Mouse (Mus musculus): Measurements from ENCODE around the gene Cmbl. TPM values are rescaled to one million over a fixed set of nuclear protein-coding genes. Genes with fewer than 3 reads are reported as not detected.

Cmbl gene
- polyA plus RNA-seq, 1 experiment from 2014 or later = 14.3 TPM

GRCm38 (mm10) chr15:31614666-31615065, 49.5 kb downstream of the Cmbl start:
- no peaks in the 10 kb centered on the region for H3K9me3 ChIP-seq
- H3K4me2 ChIP-seq = no peak overlapping the region
- H3K27ac ChIP-seq = no peak overlapping the region
- no peaks in the 10 kb centered on the region for H3K4me1 ChIP-seq
- no peak for ATAC-seq (replicated peaks)
- WGBS = 92% methylated on average over 2 of the region's 2 CpGs
- no peak overlapping the region for H3K9ac ChIP-seq
- no peaks in the 10 kb centered on the region for H3K27me3 ChIP-seq (replicated peaks)
- no peak overlapping the region for H3K4me3 ChIP-seq
- peaks cover 18% of the 10 kb centered on the region; the same call in 1 of the 2 replicates for H3K36me3 ChIP-seq (replicated peaks)

- 93% methylated on average over 9 of the region's 9 CpGs for WGBS
- Histone ChIP-seq H3K27me3 (replicated peaks) (no peaks in the 10 kb centered on the region), H3K4me1 (no peaks in the 10 kb centered on the region), H3K9me3 (no peaks in the 10 kb centered on the region), H3K27ac (no peak overlapping the region), H3K4me3 (no peak overlapping the region), H3K4me2 (no peak overlapping the region), H3K36me3 (replicated peaks) (peaks cover 18% of the 10 kb centered on the region; the same call in 1 of the 2 replicates), H3K9ac (no peak overlapping the region)
- no peak for ATAC-seq (replicated peaks)
Measured at GRCm38 (mm10) chr15:31617261-31617660, 52.1 kb downstream of the Cmbl start.

- Histone ChIP-seq H3K36me3 (replicated peaks) (peaks cover 18% of the 10 kb centered on the region; the same call in 1 of the 2 replicates), H3K27ac (no peak overlapping the region), H3K9me3 (no peaks in the 10 kb centered on the region), H3K27me3 (replicated peaks) (no peaks in the 10 kb centered on the region), H3K4me3 (no peak overlapping the region), H3K4me2 (no peak overlapping the region), H3K4me1 (no peaks in the 10 kb centered on the region), H3K9ac (no peak overlapping the region)
- 94% methylated on average over 8 of the region's 8 CpGs for WGBS
- ATAC-seq (replicated peaks) = no peak; the same call in 1 of the 2 replicates
Measured at GRCm38 (mm10) chr15:31619521-31619920, 54.3 kb downstream of the Cmbl start.

- no peaks in the 10 kb centered on the region for H3K27me3 ChIP-seq (replicated peaks)
- 0 out of 2 replicates have a peak overlapping the region, but pooled peaks have one; percentile 15 for H3K27ac ChIP-seq
- ATAC-seq (replicated peaks) = no peak
- peaks cover 7% of the 10 kb centered on the region; the same call in 1 of the 2 replicates for H3K4me1 ChIP-seq
- no peak overlapping the region for H3K9ac ChIP-seq
- no peak overlapping the region for H3K4me2 ChIP-seq
- 50% methylated on average over 12 of the region's 12 CpGs for WGBS
- H3K4me3 ChIP-seq = no peak overlapping the region
- H3K9me3 ChIP-seq = no peaks in the 10 kb centered on the region
- no peaks in the 10 kb centered on the region for H3K36me3 ChIP-seq (replicated peaks)
Measured at GRCm38 (mm10) chr15:31627277-31628154, 62.3 kb downstream of the Cmbl start.

- Histone ChIP-seq H3K4me2 (no peak overlapping the region), H3K27me3 (replicated peaks) (no peaks in the 10 kb centered on the region), H3K9ac (no peak overlapping the region), H3K4me3 (no peak overlapping the region), H3K9me3 (no peaks in the 10 kb centered on the region), H3K27ac (no peak overlapping the region), H3K36me3 (replicated peaks) (no peaks in the 10 kb centered on the region), H3K4me1 (peaks cover 7% of the 10 kb centered on the region; the same call in 1 of the 2 replicates)
- no peak for ATAC-seq (replicated peaks)
- WGBS = 69% methylated on average over 10 of the region's 10 CpGs
Measured at GRCm38 (mm10) chr15:31628180-31628579, 63.0 kb downstream of the Cmbl start.

GRCm38 (mm10) chr15:31629556-31629955, 64.4 kb downstream of the Cmbl start:
- H3K4me1 ChIP-seq = peaks cover 7% of the 10 kb centered on the region; the same call in 1 of the 2 replicates
- no peaks in the 10 kb centered on the region for H3K27me3 ChIP-seq (replicated peaks)
- no peak for ATAC-seq (replicated peaks)
- H3K4me3 ChIP-seq = no peak overlapping the region
- H3K4me2 ChIP-seq = no peak overlapping the region
- 93% methylated on average over 3 of the region's 3 CpGs for WGBS
- H3K9ac ChIP-seq = no peak overlapping the region
- H3K36me3 ChIP-seq (replicated peaks) = no peaks in the 10 kb centered on the region
- no peak overlapping the region for H3K27ac ChIP-seq
- H3K9me3 ChIP-seq = no peaks in the 10 kb centered on the region

- no peak overlapping the region for H3K4me2 ChIP-seq
- H3K9ac ChIP-seq = no peak overlapping the region
- H3K36me3 ChIP-seq (replicated peaks) = no peaks in the 10 kb centered on the region
- H3K4me1 ChIP-seq = peaks cover 7% of the 10 kb centered on the region; the same call in 1 of the 2 replicates
- no peaks in the 10 kb centered on the region for H3K9me3 ChIP-seq
- no peak overlapping the region for H3K4me3 ChIP-seq
- WGBS = 67% methylated on average over 12 of the region's 12 CpGs
- H3K27me3 ChIP-seq (replicated peaks) = no peaks in the 10 kb centered on the region
- no peak overlapping the region for H3K27ac ChIP-seq
- peak; percentile 31; the same call in 1 of the 2 replicates for ATAC-seq (replicated peaks)
Measured at GRCm38 (mm10) chr15:31631396-31631858, 66.2 kb downstream of the Cmbl start.

GRCm38 (mm10) chr15:31632478-31632877, 67.3 kb downstream of the Cmbl start:
- no peak for ATAC-seq (replicated peaks)
- Histone ChIP-seq H3K4me1 (peaks cover 7% of the 10 kb centered on the region; the same call in 1 of the 2 replicates), H3K36me3 (replicated peaks) (no peaks in the 10 kb centered on the region), H3K9me3 (no peaks in the 10 kb centered on the region), H3K4me2 (no peak overlapping the region), H3K27ac (no peak overlapping the region), H3K4me3 (no peak overlapping the region), H3K27me3 (replicated peaks) (no peaks in the 10 kb centered on the region), H3K9ac (no peak overlapping the region)
- WGBS = 96% methylated on average over 4 of the region's 4 CpGs

GRCm38 (mm10) chr15:31634582-31634981, 69.4 kb downstream of the Cmbl start:
- no peak for ATAC-seq (replicated peaks)
- Histone ChIP-seq H3K9me3 (no peaks in the 10 kb centered on the region), H3K36me3 (replicated peaks) (no peaks in the 10 kb centered on the region), H3K9ac (no peak overlapping the region), H3K27ac (no peak overlapping the region), H3K4me1 (no peaks in the 10 kb centered on the region), H3K4me3 (no peak overlapping the region), H3K27me3 (replicated peaks) (no peaks in the 10 kb centered on the region), H3K4me2 (no peak overlapping the region)
- WGBS = 79% methylated on average over 6 of the region's 6 CpGs

GRCm38 (mm10) chr15:31636091-31636595, 71.0 kb downstream of the Cmbl start:
- H3K9ac ChIP-seq = no peak overlapping the region
- no peak overlapping the region for H3K27ac ChIP-seq
- H3K4me1 ChIP-seq = no peaks in the 10 kb centered on the region
- H3K9me3 ChIP-seq = no peaks in the 10 kb centered on the region
- H3K4me2 ChIP-seq = no peak overlapping the region
- 87% methylated on average over 9 of the region's 9 CpGs for WGBS
- ATAC-seq (replicated peaks) = no peak
- no peaks in the 10 kb centered on the region for H3K36me3 ChIP-seq (replicated peaks)
- no peaks in the 10 kb centered on the region for H3K27me3 ChIP-seq (replicated peaks)
- no peak overlapping the region for H3K4me3 ChIP-seq
